Mouse (Mus musculus): ENCODE data around the gene Aldh8a1.

Aldh8a1 gene

DNA sequence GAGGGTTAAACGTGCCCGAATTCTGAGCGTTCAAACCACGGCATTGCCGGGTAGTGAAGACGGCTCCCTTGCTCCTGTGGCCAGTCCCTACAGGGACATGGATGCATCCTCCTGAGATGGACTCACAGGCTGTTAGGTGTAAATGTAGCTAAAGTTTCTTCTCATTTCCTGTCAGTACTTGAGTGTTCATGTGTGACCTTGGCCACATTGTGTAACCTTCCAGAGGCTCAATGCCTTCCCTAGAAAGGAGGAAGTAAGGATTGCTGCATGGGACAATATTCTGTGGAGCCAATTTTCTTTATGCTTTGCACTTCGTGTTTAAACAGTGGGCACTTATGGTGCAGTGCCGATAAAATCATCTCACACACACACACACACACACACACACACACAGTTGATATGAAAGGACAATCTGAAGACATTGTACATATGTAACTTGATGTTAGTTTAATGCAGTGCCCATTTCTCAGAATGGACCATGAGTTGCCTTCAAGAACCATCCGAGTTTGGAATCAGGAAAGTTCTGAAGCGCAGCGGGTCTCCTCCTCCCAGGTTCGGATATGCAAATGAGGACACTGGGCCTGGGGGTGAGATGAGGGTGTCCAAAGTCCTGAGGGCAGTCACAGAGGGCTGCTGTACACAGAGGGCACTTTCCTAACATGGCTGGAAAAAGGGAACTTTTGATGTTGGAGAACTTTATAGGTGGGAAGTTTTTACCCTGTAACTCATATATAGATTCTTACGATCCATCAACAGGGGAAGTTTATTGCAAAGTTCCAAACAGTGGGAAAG, at the start of gene Aldh8a1:
Aldh8a1 (plus strand) TSS at position 610 of the 792 bp plus-strand sequence.
- no peak for DNase-seq

GRCm38 (mm10) chr10:21327605-21328135, 49.4 kb upstream of the Aldh8a1 start:
- DNase-seq = no peak

- no peak for DNase-seq
These were observed 42.6 kb upstream of the Aldh8a1 start for GRCm38 (mm10) chr10:21334349-21335105.

GRCm38 (mm10) chr10:21335534-21335933, 41.6 kb upstream of the Aldh8a1 start:
- no peak for DNase-seq

GRCm38 (mm10) chr10:21337191-21337590, 39.9 kb upstream of the Aldh8a1 start:
- no peak for DNase-seq

GRCm38 (mm10) chr10:21341706-21342105, 35.4 kb upstream of the Aldh8a1 start:
- DNase-seq = no peak

DNA sequence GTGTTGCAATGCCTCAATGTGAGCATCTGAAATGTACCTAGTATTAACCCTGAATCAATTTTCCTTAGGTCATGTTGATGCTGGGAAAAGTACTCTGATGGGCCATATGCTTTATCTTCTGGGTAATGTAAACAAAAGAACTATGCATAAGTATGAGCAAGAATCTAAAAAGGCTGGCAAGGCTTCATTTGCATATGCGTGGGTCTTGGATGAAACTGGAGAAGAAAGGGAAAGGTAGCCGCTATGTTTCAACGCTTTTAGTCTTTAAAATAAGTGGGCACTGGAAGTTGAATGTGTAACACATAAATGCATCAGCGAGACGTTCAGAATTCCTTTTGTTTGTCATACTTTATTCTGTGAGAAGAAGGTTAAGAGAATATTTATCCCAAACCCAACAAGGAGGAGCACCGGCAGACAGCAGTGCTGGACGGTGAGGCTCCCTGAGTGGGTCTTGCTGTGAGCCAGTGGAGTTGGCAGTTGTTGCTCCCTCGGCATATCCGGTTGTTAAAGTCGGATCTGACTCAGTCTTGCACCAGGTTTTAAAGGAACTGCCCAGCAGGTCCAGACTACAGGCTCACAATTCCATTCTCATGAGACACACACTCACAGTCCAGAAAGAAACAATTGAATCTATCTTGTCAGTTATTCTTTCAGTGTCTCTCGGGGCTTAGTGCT, 34.6 kb upstream of the Aldh8a1 start:
- peak; percentile 42 for DNase-seq

GRCm38 (mm10) chr10:21347332-21347731, 29.8 kb upstream of the Aldh8a1 start:
- DNase-seq = no peak

DNA sequence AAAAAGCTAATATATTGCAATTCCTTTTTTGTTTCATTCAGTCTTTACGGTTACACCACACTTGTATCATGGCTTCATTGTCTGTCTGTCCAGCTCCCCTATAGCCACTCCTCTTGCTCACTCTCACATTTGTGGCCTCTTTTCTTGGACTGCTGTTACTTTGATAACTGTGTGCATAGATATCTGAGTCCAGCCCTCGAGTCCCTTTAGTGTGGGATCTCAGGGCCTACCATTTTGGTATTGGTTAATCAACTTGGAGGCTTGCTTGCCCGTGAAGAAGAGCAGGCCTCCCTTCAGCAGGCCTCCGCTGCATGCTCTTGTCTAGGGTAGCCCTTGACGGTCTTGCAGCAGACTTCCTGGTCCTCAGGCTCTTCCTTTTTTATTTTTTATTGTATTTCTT, 27.6 kb upstream of the Aldh8a1 start:
- DNase-seq = no peak

- no peak for DNase-seq
These were observed 27.1 kb upstream of the Aldh8a1 start for GRCm38 (mm10) chr10:21349946-21350345.

DNA sequence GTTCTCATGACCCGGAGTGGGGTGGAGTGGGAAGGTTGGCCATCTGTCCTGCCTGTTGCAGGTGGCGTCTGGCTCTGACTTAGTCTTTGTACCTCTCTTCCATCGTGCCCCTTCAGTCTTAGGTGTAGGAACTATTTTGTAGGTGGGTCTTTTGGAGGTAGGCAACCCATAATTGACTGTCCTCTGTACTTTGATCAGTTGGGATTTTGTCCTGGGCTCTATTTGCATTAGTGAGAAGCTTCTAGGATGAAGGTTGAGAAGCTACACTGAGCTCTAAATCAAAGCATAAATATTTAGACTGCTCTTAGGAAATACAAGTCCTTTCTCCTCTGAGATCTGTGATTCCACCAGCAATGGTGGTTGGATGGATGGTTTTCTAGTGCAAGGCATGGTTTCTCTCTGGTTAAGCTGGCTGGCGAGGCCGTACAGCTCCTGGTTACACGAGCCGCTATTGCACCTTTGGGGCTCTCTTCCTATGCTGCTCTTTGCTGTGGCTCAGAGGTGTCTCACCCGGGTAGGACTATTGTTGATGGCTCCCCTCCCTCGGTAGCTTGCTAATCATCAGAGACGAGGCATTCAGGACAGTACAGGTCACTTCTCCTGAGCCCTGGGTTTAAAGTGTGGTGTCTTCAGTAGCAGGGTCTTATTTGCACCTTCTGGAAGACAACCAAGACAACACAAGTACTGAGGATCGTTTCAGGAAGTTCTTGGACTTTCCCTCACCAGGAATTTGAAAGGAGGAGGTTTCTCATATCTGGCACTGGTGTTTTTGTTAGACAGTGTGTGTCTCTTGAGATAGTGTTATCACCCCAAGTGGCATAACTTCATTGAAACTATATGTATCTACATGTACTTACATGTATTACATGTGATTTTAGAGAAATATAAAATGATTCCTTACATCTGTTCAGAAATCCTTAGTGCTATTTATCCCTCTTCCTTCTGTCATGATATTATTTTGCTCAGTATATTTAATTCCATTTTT, 26.3 kb upstream of the Aldh8a1 start:
- DNase-seq = no peak

DNA sequence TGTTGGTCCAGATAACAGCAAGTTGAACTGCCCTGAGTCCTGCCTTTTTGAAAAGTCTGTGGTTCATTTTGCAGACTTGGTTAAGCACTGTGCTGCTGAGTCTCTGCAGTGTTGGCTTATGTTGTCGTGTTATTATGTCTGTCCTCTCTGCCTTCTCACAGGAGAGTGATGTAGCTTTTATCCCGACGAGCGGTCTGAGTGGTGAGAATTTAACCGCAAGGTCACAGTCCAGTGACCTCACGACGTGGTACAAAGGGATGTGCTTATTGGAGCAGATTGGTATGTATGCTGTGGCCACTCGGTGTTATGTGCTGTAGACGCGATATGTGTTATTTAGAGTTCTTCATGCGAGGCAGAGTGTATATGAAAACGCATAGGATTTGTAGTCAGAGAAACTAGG, 25.3 kb upstream of the Aldh8a1 start:
- no peak for DNase-seq

GRCm38 (mm10) chr10:21353890-21354289, 23.2 kb upstream of the Aldh8a1 start:
- peak; percentile 39 for DNase-seq

DNA sequence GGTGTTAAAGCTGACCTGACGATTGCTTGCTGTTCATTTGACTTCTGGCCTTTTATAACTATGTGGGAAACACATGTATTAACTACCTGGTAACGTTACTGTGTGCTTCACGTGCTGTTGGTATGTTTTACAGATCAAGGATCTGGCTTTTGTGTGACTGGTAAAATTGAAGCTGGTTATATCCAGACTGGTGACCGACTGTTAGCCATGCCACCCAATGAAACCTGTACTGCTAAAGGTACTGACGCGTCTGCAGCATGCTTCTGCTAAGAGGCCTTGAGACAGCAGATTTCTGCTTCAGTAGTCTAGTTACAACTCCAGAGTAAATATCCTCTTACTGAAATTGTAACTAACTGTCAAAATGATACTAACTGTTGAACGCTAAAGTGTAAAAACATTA, 22.6 kb upstream of the Aldh8a1 start:
- DNase-seq = no peak

DNA sequence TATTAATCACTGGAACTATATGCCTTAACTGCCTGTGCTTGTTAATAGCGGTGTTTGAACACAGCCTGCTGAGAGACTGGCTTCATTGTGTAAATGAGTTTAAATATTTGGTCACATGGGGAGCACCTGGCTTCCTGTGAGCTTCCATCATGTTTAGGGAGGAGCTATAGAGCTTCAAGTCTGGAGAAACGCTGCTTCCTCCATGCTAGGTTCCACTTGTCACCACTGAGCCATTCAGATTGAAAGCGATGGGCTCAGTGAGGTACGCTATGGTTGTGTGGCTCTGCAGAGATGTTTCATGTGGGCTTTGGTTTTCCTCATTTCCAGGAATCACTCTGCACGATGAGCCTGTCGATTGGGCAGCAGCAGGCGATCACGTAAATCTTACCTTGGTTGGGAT, 19.1 kb upstream of the Aldh8a1 start:
- no peak for DNase-seq

GRCm38 (mm10) chr10:21359086-21359485, 18.0 kb upstream of the Aldh8a1 start:
- DNase-seq = no peak

DNA sequence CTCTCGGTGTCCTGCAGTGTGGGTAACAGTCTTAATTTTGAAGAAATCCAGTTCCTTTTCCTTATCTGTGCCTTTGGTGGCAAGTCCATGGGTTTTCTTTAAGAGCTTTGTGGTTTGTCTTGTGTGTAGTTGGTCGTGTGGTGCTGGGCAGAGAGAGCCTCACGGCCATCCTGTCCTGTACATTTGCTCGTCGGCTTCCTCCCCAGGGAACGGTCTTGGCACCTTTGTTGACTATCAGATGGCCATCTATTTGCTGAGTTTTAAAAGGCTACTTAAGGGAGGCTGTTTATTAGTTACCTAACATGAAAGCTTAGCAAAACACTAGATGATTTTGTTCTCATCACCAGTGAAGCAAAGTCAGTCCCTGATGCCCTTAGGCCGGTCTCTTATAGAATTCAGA, 15.2 kb upstream of the Aldh8a1 start:
- no peak for DNase-seq

- DNase-seq = no peak
These were observed 13.8 kb upstream of the Aldh8a1 start for GRCm38 (mm10) chr10:21363297-21363696.

GRCm38 (mm10) chr10:21364946-21365345, 12.1 kb upstream of the Aldh8a1 start:
- DNase-seq = no peak

DNA sequence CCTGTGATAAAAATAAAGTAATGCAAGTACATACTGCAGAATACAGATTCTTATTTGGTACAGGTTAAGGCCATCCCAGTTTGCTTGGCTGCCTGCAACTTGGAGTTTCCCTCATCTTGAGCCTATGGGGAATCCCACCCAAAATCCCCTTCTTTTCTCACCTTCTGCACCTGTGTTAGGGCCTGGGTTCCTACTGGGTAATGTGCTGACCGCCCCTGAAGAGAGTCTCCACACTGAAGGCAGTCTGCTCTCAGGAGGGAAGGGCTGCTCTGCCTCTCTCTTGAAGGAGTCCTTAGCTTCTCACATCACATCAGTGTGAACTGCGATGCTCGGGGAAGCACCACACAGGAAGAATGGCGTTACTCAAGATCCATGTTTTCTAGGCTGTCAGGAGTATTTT, 11.2 kb upstream of the Aldh8a1 start:
- no peak for DNase-seq

- no peak for DNase-seq
These were observed 10.6 kb upstream of the Aldh8a1 start for GRCm38 (mm10) chr10:21366471-21366870.

DNA sequence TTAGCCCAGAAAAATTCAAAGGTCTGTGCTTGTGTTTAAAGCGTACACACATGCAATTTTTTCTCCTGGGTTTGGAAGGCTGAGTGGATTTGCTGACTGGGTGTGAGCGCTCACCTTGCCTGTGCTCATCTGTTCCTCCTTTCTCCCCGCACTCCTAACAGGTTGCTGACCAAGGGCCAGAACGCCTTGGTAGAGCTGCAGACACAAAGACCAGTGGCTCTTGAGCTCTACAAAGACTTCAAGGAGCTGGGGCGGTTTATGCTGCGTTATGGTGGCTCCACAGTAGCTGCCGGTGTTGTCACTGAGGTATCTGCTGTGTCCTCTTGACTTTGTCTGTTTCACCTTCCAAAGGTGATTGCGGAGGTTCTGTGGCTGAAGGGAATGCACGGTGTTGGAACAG, 9.6 kb upstream of the Aldh8a1 start:
- no peak for DNase-seq
